Mouse (Mus musculus): ENCODE measurements at regions not wholly inside any gene's neighbourhood (a gene's known extent, or its start where the extent isn't known, plus 50 kb on each side); places are given as distances from the start of the nearest gene placed in this dataset.

DNA sequence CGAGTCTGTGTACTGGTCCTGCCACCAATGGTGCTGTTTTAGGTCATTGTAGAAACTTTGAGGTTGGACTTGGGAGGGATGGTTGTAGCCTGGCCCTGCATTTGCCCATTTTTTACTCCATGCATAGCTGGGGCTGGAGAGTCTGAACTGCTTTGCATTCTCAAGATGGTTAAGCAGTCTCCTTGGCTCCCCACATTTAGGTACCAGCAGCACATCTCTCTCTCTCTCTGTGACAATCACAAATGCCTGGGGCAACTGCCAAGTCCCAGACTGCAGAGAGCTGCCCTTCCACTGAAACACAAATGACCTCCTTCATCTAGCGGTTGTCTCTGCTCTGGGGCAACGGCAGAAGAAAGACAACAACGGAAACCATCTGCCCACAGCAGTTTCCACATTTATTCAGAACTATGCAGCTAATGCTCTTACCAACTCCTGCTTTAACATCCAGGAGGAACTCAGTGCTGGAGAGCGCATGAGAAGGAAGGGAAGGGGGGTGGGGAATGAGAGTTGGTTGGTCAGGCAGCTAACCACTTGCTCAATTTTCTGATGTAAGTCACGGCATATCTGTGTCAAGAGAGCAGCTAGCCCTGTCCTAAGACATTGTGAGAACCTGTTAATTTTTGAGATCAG is 269.9 kb downstream of the Rnf144a start:
- H3K4me3 ChIP-seq (ENCODE audit: insufficient read depth, low read length), result no peak overlapping the region
- H3K4me1 ChIP-seq (ENCODE audit: control insufficient read depth, insufficient read depth, low read length), result no peaks in the 10 kb centered on the region
- no peak for TF ChIP-seq POLR2A (IDR thresholded peaks at IDR 0.05; ENCODE audit: borderline replicate concordance, low read depth, low read length)
- TF ChIP-seq CTCF (IDR thresholded peaks at IDR 0.05; ENCODE audit: low read depth, low read length), result no peak
- H3K27ac ChIP-seq (ENCODE audit: insufficient read depth, low read depth, low read length), result no peak overlapping the region

GRCm38 (mm10) chr12:26144616-26145015 is 270.4 kb downstream of the Rnf144a start:
- no peak for TF ChIP-seq POLR2A (IDR thresholded peaks at IDR 0.05; ENCODE audit: borderline replicate concordance, low read depth, low read length)
- no peak for TF ChIP-seq CTCF (IDR thresholded peaks at IDR 0.05; ENCODE audit: low read depth, low read length)
- Histone ChIP-seq H3K4me1 (ENCODE audit: control insufficient read depth, insufficient read depth, low read length) (no peaks in the 10 kb centered on the region), H3K4me3 (ENCODE audit: insufficient read depth, low read length) (no peak overlapping the region), H3K27ac (ENCODE audit: insufficient read depth, low read depth, low read length) (no peak overlapping the region)

- H3K27ac ChIP-seq (ENCODE audit: insufficient read depth, low read depth, low read length), result no peak overlapping the region
Measured at GRCm38 (mm10) chr12:26143411-26143810, 271.6 kb downstream of the Rnf144a start.

DNA sequence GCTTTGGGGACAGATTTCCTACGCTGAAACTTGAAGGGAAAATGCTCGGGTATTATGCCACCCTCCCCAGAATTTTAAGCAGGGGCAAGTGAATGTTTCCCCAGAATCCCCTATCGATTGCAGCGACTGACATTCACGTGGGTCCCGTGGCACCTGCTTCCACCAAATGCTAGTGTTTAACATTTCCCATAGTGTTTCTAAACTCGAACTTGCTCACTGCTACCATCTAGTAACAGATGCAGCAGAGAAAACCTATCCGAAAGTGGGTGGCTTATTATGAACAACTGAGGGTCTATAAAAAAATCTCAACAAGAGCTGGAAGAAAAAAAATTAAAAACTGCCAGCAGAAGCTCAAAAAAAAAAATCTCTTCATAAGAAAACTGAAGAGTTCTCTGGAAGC is 284.2 kb downstream of the Rnf144a start:
- no peak for TF ChIP-seq POLR2A (IDR thresholded peaks at IDR 0.05; ENCODE audit: borderline replicate concordance, low read depth, low read length)
- TF ChIP-seq CTCF (IDR thresholded peaks at IDR 0.05; ENCODE audit: low read depth, low read length), result no peak
- no peaks in the 10 kb centered on the region for H3K4me1 ChIP-seq (ENCODE audit: control insufficient read depth, insufficient read depth, low read length)
- no peak overlapping the region for H3K4me3 ChIP-seq (ENCODE audit: insufficient read depth, low read length)
- no peak overlapping the region for H3K27ac ChIP-seq (ENCODE audit: insufficient read depth, low read depth, low read length)

More at GRCm38 (mm10) chr12:26143411-26143810, 271.6 kb downstream of the Rnf144a start:
- no peak for TF ChIP-seq CTCF (IDR thresholded peaks at IDR 0.05; ENCODE audit: low read depth, low read length)
- TF ChIP-seq POLR2A (IDR thresholded peaks at IDR 0.05; ENCODE audit: borderline replicate concordance, low read depth, low read length), result no peak
- Histone ChIP-seq H3K4me3 (ENCODE audit: insufficient read depth, low read length) (no peak overlapping the region), H3K4me1 (ENCODE audit: control insufficient read depth, insufficient read depth, low read length) (no peaks in the 10 kb centered on the region)

- H3K4me3 ChIP-seq (ENCODE audit: insufficient read depth, low read length), result no peak overlapping the region
- TF ChIP-seq CTCF (IDR thresholded peaks at IDR 0.05; ENCODE audit: low read depth, low read length), result no peak
- TF ChIP-seq POLR2A (IDR thresholded peaks at IDR 0.05; ENCODE audit: borderline replicate concordance, low read depth, low read length), result no peak
- no peaks in the 10 kb centered on the region for H3K4me1 ChIP-seq (ENCODE audit: control insufficient read depth, insufficient read depth, low read length)
- no peak overlapping the region for H3K27ac ChIP-seq (ENCODE audit: insufficient read depth, low read depth, low read length)
Measured at GRCm38 (mm10) chr12:26130011-26130410, 285.0 kb downstream of the Rnf144a start.

DNA sequence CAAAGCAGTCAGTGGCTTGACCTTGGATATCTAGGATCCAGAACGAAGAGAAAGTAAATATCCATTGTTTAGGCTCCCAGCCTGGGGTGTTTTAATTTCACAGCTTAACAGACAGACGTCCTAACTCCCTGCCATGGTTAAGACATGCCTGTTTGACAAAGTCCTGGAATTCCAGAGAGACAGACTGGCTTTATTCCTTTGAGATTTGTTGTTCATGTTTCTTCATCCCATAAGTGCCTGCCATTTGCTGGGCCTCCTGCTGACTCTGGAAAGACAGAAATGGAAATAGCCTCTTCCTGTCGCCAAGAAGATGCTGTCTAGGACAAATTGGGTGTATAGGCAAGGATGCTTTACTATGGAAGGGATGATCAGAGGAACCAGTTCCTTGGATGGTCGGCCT is 285.5 kb downstream of the Rnf144a start:
- Histone ChIP-seq H3K4me1 (ENCODE audit: control insufficient read depth, insufficient read depth, low read length) (no peaks in the 10 kb centered on the region), H3K4me3 (ENCODE audit: insufficient read depth, low read length) (no peak overlapping the region), H3K27ac (ENCODE audit: insufficient read depth, low read depth, low read length) (no peak overlapping the region)
- no peak for TF ChIP-seq POLR2A (IDR thresholded peaks at IDR 0.05; ENCODE audit: borderline replicate concordance, low read depth, low read length)
- no peak for TF ChIP-seq CTCF (IDR thresholded peaks at IDR 0.05; ENCODE audit: low read depth, low read length)

- Histone ChIP-seq H3K4me3 (ENCODE audit: insufficient read depth, low read length) (no peak overlapping the region), H3K27ac (ENCODE audit: insufficient read depth, low read depth, low read length) (no peak overlapping the region), H3K4me1 (ENCODE audit: control insufficient read depth, insufficient read depth, low read length) (no peaks in the 10 kb centered on the region)
- no peak for TF ChIP-seq POLR2A (IDR thresholded peaks at IDR 0.05; ENCODE audit: borderline replicate concordance, low read depth, low read length)
- no peak for TF ChIP-seq CTCF (IDR thresholded peaks at IDR 0.05; ENCODE audit: low read depth, low read length)
Measured at GRCm38 (mm10) chr12:26128851-26129250, 286.2 kb downstream of the Rnf144a start.

DNA sequence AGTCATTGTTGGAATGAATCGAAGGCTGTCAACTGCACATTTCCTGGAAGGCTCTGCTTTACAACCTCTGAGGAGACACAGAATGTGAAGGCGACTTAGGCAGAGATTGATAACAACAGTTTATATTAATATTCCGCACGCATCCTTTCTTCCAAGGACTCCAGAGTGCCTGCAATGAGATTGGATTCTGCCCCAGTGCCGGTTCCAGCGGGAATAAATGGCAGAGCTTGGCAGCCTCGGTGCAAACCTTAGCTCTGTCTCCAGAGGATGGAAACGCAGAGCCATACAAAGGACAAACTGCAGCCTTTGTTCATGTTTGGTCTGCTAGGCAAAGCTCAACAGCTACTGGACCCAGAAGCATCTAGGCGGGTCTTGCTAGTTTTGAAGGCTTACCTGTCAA is 288.8 kb downstream of the Rnf144a start:
- Histone ChIP-seq H3K27ac (ENCODE audit: insufficient read depth, low read depth, low read length) (no peak overlapping the region), H3K4me3 (ENCODE audit: insufficient read depth, low read length) (no peak overlapping the region), H3K4me1 (ENCODE audit: control insufficient read depth, insufficient read depth, low read length) (no peaks in the 10 kb centered on the region)
- no peak for TF ChIP-seq CTCF (IDR thresholded peaks at IDR 0.05; ENCODE audit: low read depth, low read length)
- no peak for TF ChIP-seq POLR2A (IDR thresholded peaks at IDR 0.05; ENCODE audit: borderline replicate concordance, low read depth, low read length)

DNA sequence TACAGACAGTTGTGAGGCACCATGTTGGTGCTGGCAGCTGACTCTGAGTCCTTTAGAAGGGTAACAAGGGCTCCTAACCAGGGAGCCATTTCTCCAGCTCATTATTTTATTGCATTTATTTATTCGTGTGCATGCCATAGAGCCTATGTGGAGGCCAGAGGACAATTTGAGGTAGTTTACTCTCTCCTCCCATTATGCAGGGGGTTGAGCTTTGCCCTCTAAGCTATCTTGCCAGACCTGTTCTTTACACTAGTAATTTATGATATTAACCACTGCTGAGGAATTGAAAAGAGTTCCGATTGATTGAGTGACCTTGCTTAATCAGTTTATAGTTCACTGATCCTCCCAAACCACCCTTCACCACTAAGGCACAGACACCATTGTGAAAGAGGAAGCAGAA is 290.8 kb downstream of the Rnf144a start:
- Histone ChIP-seq H3K4me1 (ENCODE audit: control insufficient read depth, insufficient read depth, low read length) (no peaks in the 10 kb centered on the region), H3K27ac (ENCODE audit: insufficient read depth, low read depth, low read length) (no peak overlapping the region), H3K4me3 (ENCODE audit: insufficient read depth, low read length) (no peak overlapping the region)
- no peak for TF ChIP-seq POLR2A (IDR thresholded peaks at IDR 0.05; ENCODE audit: borderline replicate concordance, low read depth, low read length)
- TF ChIP-seq CTCF (IDR thresholded peaks at IDR 0.05; ENCODE audit: low read depth, low read length), result no peak

DNA sequence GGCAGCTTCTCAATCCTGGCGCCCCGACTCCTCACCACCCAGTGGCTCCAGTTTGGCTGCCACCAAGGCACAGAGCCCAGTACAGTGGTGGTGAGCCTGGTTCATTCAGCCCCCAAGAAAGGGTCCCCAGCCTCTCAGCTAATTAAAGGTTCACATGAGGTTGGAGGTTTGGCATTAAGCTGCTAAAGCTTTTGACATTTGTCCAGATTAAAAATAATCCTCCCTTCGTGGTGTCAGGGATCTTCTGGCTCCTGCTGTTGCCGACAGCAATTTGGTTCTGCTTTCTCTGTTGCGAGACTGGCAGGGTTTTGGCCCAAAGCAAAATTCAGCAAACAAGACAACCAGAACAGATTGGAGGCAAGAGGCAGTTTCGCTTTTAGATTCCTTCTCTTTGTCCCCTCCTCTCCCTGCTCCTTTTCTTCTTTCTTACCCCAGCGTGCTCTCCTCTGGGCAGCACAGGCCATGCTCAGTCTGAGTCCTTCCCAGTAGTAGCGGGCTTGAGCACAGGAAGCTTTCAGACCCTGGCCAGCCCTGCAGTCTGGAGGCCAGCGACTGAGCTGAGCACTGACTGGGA is 299.6 kb downstream of the Rnf144a start:
- no peak for TF ChIP-seq POLR2A (IDR thresholded peaks at IDR 0.05; ENCODE audit: borderline replicate concordance, low read depth, low read length)
- no peak for TF ChIP-seq CTCF (IDR thresholded peaks at IDR 0.05; ENCODE audit: low read depth, low read length)

More for the DNA sequence above, 299.6 kb downstream of the Rnf144a start:
- H3K4me1 ChIP-seq (ENCODE audit: control insufficient read depth, insufficient read depth, low read length), result no peaks in the 10 kb centered on the region
- no peak overlapping the region for H3K27ac ChIP-seq (ENCODE audit: insufficient read depth, low read depth, low read length)
- no peak overlapping the region for H3K4me3 ChIP-seq (ENCODE audit: insufficient read depth, low read length)

Data from bone marrow macrophage, adult 2 months (primary cell).